Mouse (Mus musculus) erythroblast, embryonic 14.5 days (primary cell): ENCODE results near the gene Lasp1. TPM values are rescaled to one million over a fixed set of nuclear protein-coding genes. Genes with fewer than 3 reads are reported as not detected.

Source experiments
- H3K27me3 ChIP-seq: 2 replicates; pipeline ENCODE4 v1.6.1; 2012; ENCODE audit warnings: inconsistent platforms; ENCODE audit not compliant: control insufficient read depth
- H3K36me3 ChIP-seq: 2 replicates; pipeline ENCODE4 v1.6.1; 2012; ENCODE audit warnings: mild to moderate bottlenecking, inconsistent platforms; ENCODE audit not compliant: control insufficient read depth
- H3K4me1 ChIP-seq: 2 replicates; pipeline ENCODE4 v1.6.1; 2012; ENCODE audit warnings: inconsistent platforms; ENCODE audit not compliant: control insufficient read depth
- H3K4me3 ChIP-seq: replicated peaks from 2 replicates; pipeline ENCODE3; 2012; ENCODE audit warnings: moderate library complexity, mild to moderate bottlenecking, inconsistent platforms
- H3K9me3 ChIP-seq: 2 replicates; pipeline ENCODE4 v1.6.1; 2012; ENCODE audit warnings: low read length, inconsistent platforms, mixed read lengths; ENCODE audit not compliant: control insufficient read depth
- GATA1 ChIP-seq: IDR thresholded peaks from 2 replicates; pipeline ENCODE4 v1.6.1; 2012; ENCODE audit warnings: low read length, inconsistent platforms, mixed read lengths
- TAL1 ChIP-seq: IDR thresholded peaks from 3 replicates; pipeline ENCODE4 v1.6.1; 2012; ENCODE audit warnings: low read length, inconsistent platforms, mixed read lengths
- polyA plus RNA-seq: library from polyadenylated mRNA; stranded (reverse); fragments of >175 nt; gene quantifications from 2 replicates; pipeline ENCODE4 v1.2.3, GENCODE M21; 2012

Lasp1 gene
- polyA plus RNA-seq, 1 experiment = 0.56 TPM

DNA sequence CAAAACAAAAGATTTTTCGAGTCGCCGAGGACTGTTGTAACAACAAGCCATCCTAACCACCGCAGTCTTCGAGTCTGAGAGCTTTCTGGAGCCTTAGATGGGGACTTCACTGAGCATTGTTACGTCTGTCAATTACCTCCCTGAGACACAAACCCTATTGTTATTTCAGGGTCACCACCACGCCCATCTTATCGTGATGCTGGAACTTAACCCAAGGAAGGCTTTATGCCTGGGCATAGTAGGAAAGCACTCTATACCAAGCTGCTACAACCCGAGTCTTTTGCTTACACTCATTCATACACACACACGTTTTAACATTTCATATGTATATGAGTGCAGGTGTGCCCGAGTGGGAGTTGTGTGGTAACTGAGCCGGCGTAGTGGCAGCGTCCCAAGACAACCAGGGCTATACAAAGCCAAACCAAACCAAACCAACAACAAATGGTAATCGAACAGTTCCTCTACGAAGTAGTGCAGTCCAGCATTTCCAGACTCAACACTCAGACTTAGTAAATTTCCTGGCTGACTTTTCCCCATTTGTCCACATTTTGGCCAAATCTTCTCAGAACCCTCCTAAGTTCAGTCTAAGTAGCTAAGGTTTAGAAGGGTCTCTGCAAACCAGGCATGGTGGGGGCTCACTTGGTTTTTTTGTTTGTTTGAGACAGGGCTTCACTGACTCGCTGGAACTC is 22.8 kb upstream of the Lasp1 start, which contains the start of gene 1700001P01Rik:
Gene 1700001P01Rik, minus strand, starts transcription at position 111 of the 689 bp plus-strand sequence.
- TF ChIP-seq GATA1 = no peak
- no peak for TF ChIP-seq TAL1
- peaks cover 60% of the 10 kb centered on the region for H3K36me3 ChIP-seq
- peaks cover 27% of the 10 kb centered on the region for H3K4me1 ChIP-seq
- H3K27me3 ChIP-seq = no peaks in the 10 kb centered on the region
- H3K4me3 ChIP-seq = no peak within 1 kb of the TSS
- H3K9me3 ChIP-seq = no peaks in the 10 kb centered on the region

DNA sequence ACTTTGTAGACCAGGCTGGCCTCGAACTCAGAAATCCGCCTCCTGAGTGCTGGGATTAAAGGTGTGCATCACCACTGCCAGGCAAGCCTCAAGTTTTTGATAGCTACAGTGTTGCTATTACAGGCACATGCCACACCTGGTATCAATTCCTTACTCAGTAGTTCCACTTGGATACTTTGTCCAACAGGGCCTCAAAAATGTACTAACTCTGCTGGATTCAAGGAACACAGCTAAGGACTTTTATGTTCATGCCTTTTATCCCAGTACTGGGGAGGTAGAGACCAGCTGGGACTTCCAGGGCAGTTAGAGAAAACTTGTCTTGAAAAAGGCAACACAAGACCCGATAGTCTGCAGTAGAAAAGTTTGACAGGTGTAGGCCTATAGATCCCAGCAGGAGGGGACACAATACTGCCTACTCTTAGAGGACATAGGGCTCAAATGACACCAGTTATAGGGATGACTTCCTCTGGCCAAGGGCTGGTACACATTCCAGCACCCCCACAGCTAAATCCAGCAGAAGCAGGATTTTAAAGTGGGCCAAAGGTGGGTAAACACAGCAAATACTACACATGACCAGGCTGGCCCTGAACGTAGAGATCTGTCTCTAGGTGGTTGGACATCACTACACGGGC is 22.2 kb upstream of the Lasp1 start:
- TF ChIP-seq GATA1 (no peak), TAL1 (no peak)
- H3K9me3 ChIP-seq = no peaks in the 10 kb centered on the region
- H3K27me3 ChIP-seq = no peaks in the 10 kb centered on the region
- peaks cover 66% of the 10 kb centered on the region for H3K36me3 ChIP-seq
- H3K4me1 ChIP-seq = peaks cover 30% of the 10 kb centered on the region
- H3K4me3 ChIP-seq = no peak overlapping the region

DNA sequence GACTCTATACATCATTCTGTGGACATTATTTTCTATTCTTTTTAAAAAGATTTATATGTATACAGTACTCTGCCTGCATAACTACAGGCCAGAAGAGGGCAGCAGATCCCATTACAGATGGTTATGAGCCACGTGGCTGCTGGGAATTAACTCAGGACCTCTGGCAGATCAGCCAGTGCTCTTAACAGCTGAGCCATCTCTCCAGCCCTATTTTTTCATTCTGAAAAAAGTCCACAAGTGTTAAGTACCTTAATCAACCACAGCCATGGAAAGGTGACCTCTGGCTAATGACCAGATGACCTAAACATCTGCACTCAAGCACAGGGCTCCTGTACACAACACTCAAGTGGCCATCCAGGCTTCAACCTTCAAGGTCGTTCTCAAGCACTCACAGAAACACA is 21.7 kb upstream of the Lasp1 start:
- Histone ChIP-seq H3K27me3 (no peaks in the 10 kb centered on the region), H3K4me3 (no peak overlapping the region), H3K4me1 (peaks cover 34% of the 10 kb centered on the region), H3K9me3 (no peaks in the 10 kb centered on the region), H3K36me3 (peaks cover 68% of the 10 kb centered on the region)
- no peak for TF ChIP-seq TAL1
- TF ChIP-seq GATA1 = no peak

DNA sequence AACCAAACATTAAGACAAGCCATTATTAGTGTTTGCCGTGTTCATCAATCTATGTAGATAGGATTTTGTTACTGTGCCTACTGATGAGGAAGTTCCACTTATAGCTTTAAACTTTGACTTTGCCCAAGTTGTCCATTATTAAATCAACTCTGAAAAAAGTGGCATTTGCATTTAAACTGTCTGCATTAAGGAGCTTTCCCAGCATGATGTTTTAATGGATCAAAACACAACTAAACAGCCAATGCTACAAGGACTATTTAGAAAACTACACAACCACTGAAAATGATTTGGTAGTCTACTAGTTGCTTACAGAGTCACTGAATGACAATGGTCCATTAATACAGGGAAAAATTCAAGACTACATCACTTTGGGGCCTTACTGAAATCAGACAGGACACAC is 19.9 kb upstream of the Lasp1 start:
- Histone ChIP-seq H3K9me3 (peaks cover under 1% of the 10 kb centered on the region), H3K4me1 (peaks cover 39% of the 10 kb centered on the region), H3K27me3 (no peaks in the 10 kb centered on the region), H3K36me3 (peaks cover 68% of the 10 kb centered on the region), H3K4me3 (no peak overlapping the region)
- TF ChIP-seq GATA1 = no peak
- no peak for TF ChIP-seq TAL1

DNA sequence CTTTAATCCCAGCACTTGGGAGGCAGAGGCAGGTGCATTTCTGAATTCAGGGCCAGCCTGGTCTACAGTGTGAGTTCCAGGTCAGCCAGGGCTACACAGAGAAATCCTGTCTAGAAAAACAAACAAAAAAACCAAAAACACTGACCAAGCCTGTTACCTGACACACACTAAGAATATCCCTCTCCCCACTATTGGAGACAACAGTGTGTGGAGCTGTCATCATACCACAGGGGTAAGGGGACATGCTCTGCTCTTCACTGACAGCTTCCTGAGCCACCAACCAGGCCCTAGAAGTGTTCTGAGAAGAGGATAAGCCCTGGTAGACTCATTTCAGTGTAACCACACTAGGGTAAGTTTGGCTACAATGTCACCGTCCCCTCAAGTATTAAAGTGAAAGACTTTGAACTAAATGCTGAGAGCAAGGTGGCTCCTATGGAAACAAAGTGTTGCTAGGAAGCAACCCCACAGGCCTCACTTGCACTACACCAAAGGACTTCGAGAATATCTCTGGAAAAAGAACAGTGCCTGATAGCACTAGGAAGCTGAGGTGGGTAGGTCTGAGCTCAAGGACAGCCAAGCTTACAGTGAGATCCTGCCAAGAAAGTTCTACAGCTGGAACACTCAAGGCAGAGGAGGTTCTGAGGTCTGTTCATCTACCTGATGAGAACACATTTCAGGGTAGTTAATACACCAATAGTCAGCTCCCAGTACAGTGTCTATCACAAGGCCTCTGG is 18.7 kb upstream of the Lasp1 start:
- peaks cover 39% of the 10 kb centered on the region for H3K4me1 ChIP-seq
- TF ChIP-seq TAL1 (no peak), GATA1 (no peak)
- H3K27me3 ChIP-seq = no peaks in the 10 kb centered on the region
- peak overlapping the region; percentile 96 for H3K4me3 ChIP-seq
- H3K36me3 ChIP-seq = peaks cover 66% of the 10 kb centered on the region
- H3K9me3 ChIP-seq = peaks cover 3% of the 10 kb centered on the region

DNA sequence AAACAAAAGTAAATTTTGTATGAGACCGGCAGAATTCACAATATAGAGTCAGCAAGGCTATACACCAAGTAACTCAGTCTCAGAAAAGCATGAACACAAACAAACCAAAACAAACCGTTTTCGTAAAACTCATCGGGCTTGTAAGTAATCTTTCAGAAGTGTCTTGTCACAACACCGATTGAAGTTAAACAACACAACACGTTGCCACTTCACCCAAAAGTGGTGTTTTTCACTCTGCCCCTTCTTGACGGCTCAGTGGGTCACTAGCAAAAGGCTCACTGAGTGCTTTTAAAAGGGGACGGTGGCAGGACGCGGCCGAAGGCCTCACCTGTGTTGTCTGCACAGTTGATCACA is 17.3 kb upstream of the Lasp1 start:
- no peaks in the 10 kb centered on the region for H3K27me3 ChIP-seq
- TF ChIP-seq TAL1 (no peak), GATA1 (no peak)
- peaks cover 32% of the 10 kb centered on the region for H3K4me1 ChIP-seq
- H3K9me3 ChIP-seq = peaks cover 3% of the 10 kb centered on the region
- H3K4me3 ChIP-seq = peak overlapping the region; percentile 96
- H3K36me3 ChIP-seq = peaks cover 53% of the 10 kb centered on the region

DNA sequence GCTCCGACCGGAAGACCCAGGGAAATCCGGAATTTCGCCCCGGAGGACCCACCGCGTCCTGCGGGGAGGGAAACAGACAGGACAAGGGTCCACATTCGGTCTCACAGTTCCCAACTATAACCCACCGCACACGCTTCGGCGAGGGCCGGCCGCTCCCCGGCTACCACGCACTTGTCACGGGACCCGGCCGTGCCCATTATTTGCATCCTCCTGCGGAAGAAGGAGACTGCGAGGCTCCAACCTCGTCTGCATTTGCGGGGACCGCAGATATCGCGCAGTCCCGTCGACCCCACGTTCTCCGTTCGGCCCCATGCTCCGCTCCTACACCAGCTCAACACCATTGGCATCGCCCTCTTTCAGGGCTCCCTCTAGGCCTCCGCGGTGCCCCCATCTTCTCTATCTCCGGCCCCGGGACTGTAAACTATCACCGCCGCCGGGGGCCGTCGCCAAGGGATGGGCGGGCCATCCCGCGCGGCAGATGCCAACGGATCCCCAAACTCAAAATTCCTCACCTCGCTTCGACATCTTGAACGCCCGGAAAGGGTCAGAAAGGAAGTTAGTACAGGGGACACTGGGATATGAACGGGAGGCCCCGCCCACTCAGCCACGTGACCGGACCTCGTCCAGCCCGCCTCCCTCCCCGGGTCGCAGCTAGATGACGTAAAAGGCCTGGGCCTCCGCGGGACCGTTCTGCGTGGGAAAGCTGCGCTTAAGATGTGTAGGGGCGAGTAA is 16.8 kb upstream of the Lasp1 start, which contains the start of gene Rpl23:
Gene Rpl23, minus strand, starts transcription at position 606 of the 732 bp plus-strand sequence.
- H3K27me3 ChIP-seq = no peaks in the 10 kb centered on the region
- H3K4me1 ChIP-seq = peaks cover 32% of the 10 kb centered on the region
- peak within 1 kb of the TSS; percentile 96 for H3K4me3 ChIP-seq
- peaks cover 3% of the 10 kb centered on the region for H3K9me3 ChIP-seq
- H3K36me3 ChIP-seq = peaks cover 47% of the 10 kb centered on the region
- TF ChIP-seq GATA1 (no peak), TAL1 (no peak)

DNA sequence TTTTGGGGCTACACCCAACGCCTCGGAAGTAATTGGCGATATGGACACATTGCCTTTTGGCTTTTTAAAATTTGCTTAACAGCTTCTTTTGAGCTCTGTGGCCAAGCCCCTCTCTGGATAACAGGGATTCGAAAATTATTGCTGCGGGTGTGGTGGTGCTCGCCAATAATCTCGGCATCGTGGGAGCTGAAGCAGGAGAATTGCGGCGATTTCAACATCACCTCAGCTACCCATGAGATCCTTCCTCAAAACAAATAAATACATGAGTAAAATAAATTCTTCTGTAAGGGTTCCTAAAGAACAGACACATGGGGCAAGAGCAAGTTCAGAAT is 16.3 kb upstream of the Lasp1 start:
- Histone ChIP-seq H3K4me3 (peak overlapping the region; percentile 96), H3K36me3 (peaks cover 42% of the 10 kb centered on the region), H3K9me3 (peaks cover 3% of the 10 kb centered on the region), H3K27me3 (no peaks in the 10 kb centered on the region), H3K4me1 (peaks cover 32% of the 10 kb centered on the region)
- TF ChIP-seq GATA1 (no peak), TAL1 (no peak)

DNA sequence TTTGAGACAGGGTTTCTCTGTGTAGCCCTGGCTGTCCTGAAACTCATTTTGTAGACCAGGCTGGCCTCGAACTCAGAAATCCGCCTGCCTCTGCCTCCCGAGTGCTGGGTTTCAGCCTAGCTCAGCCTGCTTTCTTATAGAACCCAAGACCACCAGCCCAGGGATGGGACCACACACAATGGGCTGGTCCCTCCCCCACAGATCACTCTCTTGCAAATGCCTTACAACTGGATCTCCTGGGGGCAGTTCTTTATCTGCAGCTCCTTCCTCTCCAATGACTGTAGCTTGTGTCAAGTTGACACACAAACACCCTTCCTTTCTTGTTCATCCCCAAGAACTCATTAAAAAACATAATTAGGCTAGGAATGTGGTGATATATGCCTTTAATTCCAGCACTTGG is 10.8 kb upstream of the Lasp1 start:
- H3K27me3 ChIP-seq = no peaks in the 10 kb centered on the region
- H3K36me3 ChIP-seq = no peaks in the 10 kb centered on the region
- peaks cover 3% of the 10 kb centered on the region for H3K9me3 ChIP-seq
- no peak overlapping the region for H3K4me3 ChIP-seq
- H3K4me1 ChIP-seq = peaks cover under 1% of the 10 kb centered on the region
- no peak for TF ChIP-seq TAL1
- no peak for TF ChIP-seq GATA1
